Mouse (Mus musculus) hindbrain, embryonic 10.5 days (tissue): ENCODE data around the gene Aldh3a2. TPM values are rescaled to one million over a fixed set of nuclear protein-coding genes. Genes with fewer than 3 reads are reported as not detected.

Source experiments
- DNase-seq: peaks from one replicate; pipeline ENCODE4 v3.0.0-alpha.2; 2017; ENCODE audit warnings: low spot score
- H3K27ac ChIP-seq: fragments of 300-500 bp; sonication (generic); 2 replicates; pipeline ENCODE4 v1.5.1; 2016; ENCODE audit warnings: mild to moderate bottlenecking, moderate library complexity
- H3K27me3 ChIP-seq: fragments of 300-500 bp; sonication (generic); 2 replicates; pipeline ENCODE4 v1.6.1; 2016; ENCODE audit warnings: mild to moderate bottlenecking; ENCODE audit not compliant: poor library complexity, insufficient read depth, severe bottlenecking
- H3K36me3 ChIP-seq: fragments of 300-500 bp; sonication (generic); 2 replicates; pipeline ENCODE4 v1.6.1; 2016; ENCODE audit warnings: mild to moderate bottlenecking, moderate library complexity
- H3K4me1 ChIP-seq: fragments of 300-500 bp; sonication (generic); replicated peaks from 2 replicates; pipeline ENCODE4 v1.6.1; 2016; ENCODE audit warnings: mild to moderate bottlenecking
- H3K4me3 ChIP-seq: fragments of 300-500 bp; sonication (generic); 2 replicates; pipeline ENCODE4 v1.5.1; 2016; ENCODE audit warnings: mild to moderate bottlenecking, moderate library complexity
- H3K9me3 ChIP-seq: fragments of 300-500 bp; sonication (generic); 2 replicates; pipeline ENCODE4 v1.6.1; 2016; ENCODE audit warnings: mild to moderate bottlenecking, moderate library complexity
- WGBS: fragments of 180-500 bp; shearing (Covaris S2); methylation state at CpG from one replicate; pipeline ENCODE4 v1.1.7; 2016; 5-methylcytosine and 5-hydroxymethylcytosine counted together
- polyA plus RNA-seq: library from polyadenylated mRNA; unstranded; fragments of >200 nt; fragmentation: Nextera tagmentation; extraction: Ambion mirVana; gene quantifications from 2 replicates; pipeline ENCODE4 v1.2.1, GENCODE M21; 2016

Gene Aldh3a2
- polyA plus RNA-seq, 1 experiment from 2014 or later, result 23.6 TPM

- H3K27me3 ChIP-seq, result peaks cover 11% of the 10 kb centered on the region
- DNase-seq, result no peak
- H3K9me3 ChIP-seq, result no peaks in the 10 kb centered on the region
- peaks cover 14% of the 10 kb centered on the region for H3K4me1 ChIP-seq
- H3K27ac ChIP-seq, result no peak overlapping the region
- H3K36me3 ChIP-seq, result peaks cover 51% of the 10 kb centered on the region
- 86% methylated on average over 1 of the region's 1 CpGs for WGBS
- no peak overlapping the region for H3K4me3 ChIP-seq
Observed at GRCm38 (mm10) chr11:61263841-61264240, 3.4 kb downstream of the Aldh3a2 start.

DNA sequence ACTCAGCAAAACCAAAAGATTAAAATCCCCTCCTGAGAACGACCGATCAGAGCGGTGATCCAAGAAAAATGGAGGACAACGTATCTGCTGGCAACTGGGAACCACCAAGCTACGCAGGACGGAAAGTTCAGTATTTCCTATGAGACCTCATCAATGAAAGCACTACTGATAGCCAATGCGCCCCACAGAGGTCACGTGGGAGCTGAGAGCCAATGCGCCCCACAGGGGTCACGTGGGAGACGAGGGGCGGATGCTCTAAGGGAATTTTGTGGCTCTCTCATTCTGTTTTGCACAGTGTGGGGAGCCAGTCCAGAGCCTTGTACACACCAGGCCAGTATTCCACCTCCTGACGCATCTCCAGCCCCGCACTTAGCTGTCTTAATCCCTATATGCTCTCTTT, 4.7 kb downstream of the Aldh3a2 start:
- H3K9me3 ChIP-seq, result no peaks in the 10 kb centered on the region
- no peak overlapping the region for H3K27ac ChIP-seq
- no peaks in the 10 kb centered on the region for H3K27me3 ChIP-seq
- 88% methylated on average over 14 of the region's 14 CpGs for WGBS
- no peak overlapping the region for H3K4me3 ChIP-seq
- peaks cover 11% of the 10 kb centered on the region for H3K4me1 ChIP-seq
- DNase-seq, result no peak
- peaks cover 64% of the 10 kb centered on the region for H3K36me3 ChIP-seq

DNA sequence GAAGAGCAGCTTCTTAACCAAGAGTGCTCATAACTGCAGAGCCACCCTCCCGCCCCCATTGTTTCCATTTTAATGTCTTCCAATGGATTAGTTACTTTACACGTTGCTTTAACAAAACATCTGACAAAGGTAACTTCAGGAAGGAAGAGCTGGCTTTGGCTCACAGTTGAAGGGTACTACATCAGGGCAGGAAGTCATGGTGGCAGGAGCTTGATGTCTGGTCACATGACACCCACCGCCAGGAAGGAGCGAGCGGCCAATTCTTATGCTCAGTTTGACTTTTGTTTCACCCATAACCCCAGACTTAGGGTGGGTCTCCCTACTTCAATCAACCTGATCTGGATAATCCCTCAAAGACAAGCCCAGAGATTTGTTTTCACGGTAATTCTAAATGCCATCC, 8.2 kb downstream of the Aldh3a2 start:
- Histone ChIP-seq H3K36me3 (peaks cover 88% of the 10 kb centered on the region), H3K27ac (no peak overlapping the region), H3K27me3 (no peaks in the 10 kb centered on the region), H3K4me1 (no peaks in the 10 kb centered on the region), H3K9me3 (no peaks in the 10 kb centered on the region), H3K4me3 (no peak overlapping the region)
- DNase-seq, result no peak
- WGBS, result 93% methylated on average over 6 of the region's 6 CpGs

DNA sequence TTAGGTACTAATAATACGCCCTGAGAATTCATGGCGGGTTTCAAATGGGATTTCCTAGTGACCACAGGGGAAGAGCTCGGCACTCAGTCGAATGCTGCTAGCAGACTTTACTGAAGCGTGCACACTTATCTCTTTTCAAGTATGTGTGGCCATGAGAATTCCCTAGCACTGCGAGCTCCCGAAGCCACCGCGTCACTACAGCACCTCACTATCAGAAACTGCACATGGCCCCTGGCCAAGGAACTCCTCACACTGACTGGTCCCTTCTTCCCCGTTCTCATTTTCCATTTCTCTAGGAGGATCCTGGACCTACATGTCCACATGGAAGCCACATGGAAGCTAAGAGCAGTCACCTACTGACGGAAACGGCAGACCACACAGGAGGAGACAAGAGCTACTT, 14.5 kb downstream of the Aldh3a2 start:
- Histone ChIP-seq H3K36me3 (peaks cover 87% of the 10 kb centered on the region), H3K4me3 (no peak overlapping the region), H3K9me3 (no peaks in the 10 kb centered on the region), H3K27ac (no peak overlapping the region), H3K27me3 (no peaks in the 10 kb centered on the region), H3K4me1 (no peaks in the 10 kb centered on the region)
- DNase-seq, result no peak
- 94% methylated on average over 12 of the region's 12 CpGs for WGBS

- DNase-seq, result no peak
- Histone ChIP-seq H3K27ac (no peak overlapping the region), H3K4me1 (no peaks in the 10 kb centered on the region), H3K27me3 (no peaks in the 10 kb centered on the region), H3K36me3 (peaks cover 85% of the 10 kb centered on the region), H3K4me3 (no peak overlapping the region), H3K9me3 (no peaks in the 10 kb centered on the region)
- WGBS, result 88% methylated on average over 10 of the region's 10 CpGs
Observed at GRCm38 (mm10) chr11:61251741-61252140, 15.5 kb downstream of the Aldh3a2 start.

DNA sequence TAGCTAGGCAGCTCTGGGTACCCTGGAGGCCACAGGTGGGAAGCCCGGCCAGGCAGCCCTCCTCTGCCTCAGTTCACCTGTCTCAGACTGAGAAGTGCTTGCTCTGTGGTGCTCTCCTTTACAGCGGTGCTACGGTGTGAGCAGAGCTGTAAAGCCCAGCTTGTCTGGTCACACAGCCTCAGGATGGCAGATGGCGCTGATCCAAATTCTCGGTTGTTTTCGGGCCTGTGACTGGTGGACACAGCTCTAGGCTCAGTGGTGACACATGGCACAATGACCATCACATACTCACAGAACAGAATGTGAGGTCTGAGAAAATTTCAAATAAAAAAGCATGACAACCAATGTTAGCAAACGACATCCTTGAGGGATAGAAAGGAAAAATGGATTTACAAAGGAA, 22.9 kb downstream of the Aldh3a2 start:
- WGBS, result 89% methylated on average over 7 of the region's 7 CpGs

GRCm38 (mm10) chr11:61236015-61236414, 31.2 kb downstream of the Aldh3a2 start:
- Histone ChIP-seq H3K4me3 (no peak overlapping the region), H3K27ac (no peak overlapping the region), H3K9me3 (no peaks in the 10 kb centered on the region), H3K27me3 (no peaks in the 10 kb centered on the region), H3K36me3 (no peaks in the 10 kb centered on the region), H3K4me1 (peaks cover 8% of the 10 kb centered on the region)
- DNase-seq, result no peak
- 90% methylated on average over 3 of the region's 3 CpGs for WGBS

More for the DNA sequence above, 22.9 kb downstream of the Aldh3a2 start:
- Histone ChIP-seq H3K9me3 (no peaks in the 10 kb centered on the region), H3K27ac (no peak overlapping the region), H3K4me3 (no peak overlapping the region), H3K27me3 (no peaks in the 10 kb centered on the region), H3K36me3 (peaks cover 37% of the 10 kb centered on the region), H3K4me1 (no peaks in the 10 kb centered on the region)
- no peak for DNase-seq

DNA sequence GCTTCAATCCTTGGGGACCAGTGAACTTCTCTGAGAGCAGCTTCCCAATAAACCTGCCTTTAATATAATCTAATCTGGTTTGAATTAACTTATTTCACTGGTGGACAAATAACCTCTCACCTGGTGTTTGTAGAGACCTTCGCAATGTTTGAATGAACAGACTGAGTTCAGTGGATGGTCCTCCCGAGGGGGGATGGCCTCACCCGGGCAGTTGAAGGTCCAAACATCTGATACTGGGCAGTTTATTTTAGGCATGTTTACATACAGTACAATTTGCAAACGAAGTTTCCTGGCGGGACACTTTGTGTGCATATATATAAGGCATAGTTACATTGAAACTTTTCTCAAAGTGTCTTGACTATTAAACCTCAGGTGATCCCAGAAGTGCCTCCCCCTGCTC, 33.1 kb downstream of the Aldh3a2 start:
- Histone ChIP-seq H3K4me1 (peaks cover 8% of the 10 kb centered on the region), H3K4me3 (no peak overlapping the region), H3K9me3 (no peaks in the 10 kb centered on the region), H3K27me3 (no peaks in the 10 kb centered on the region), H3K36me3 (no peaks in the 10 kb centered on the region), H3K27ac (no peak overlapping the region)
- WGBS, result 67% methylated on average over 5 of the region's 5 CpGs
- DNase-seq, result no peak

GRCm38 (mm10) chr11:61231329-61231728, 35.9 kb downstream of the Aldh3a2 start:
- WGBS, result 24% methylated on average over 9 of the region's 9 CpGs

DNA sequence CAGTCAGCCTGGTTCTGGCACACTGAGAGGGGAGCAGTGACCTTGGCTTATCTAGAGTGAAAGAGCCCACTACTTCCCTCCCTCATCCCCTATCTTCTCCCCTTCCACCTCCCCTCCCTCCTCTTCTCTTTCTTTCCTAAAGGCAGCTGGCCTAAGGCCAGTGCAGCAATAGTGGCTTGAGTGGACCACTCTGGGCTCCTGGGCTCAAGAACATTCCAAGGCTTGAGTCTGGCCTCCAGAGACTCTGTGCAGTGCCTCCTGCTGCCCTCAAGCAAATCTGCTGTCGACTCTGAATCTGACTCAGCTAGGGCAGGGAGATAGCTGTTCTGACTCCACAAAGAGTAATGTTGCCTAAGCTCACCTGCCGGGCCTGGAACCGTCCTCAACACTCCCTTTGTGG, 38.9 kb downstream of the Aldh3a2 start:
- Histone ChIP-seq H3K4me3 (no peak overlapping the region), H3K27ac (no peak overlapping the region), H3K9me3 (no peaks in the 10 kb centered on the region), H3K36me3 (no peaks in the 10 kb centered on the region), H3K27me3 (no peaks in the 10 kb centered on the region), H3K4me1 (peaks cover 4% of the 10 kb centered on the region)
- WGBS, result 74% methylated on average over 3 of the region's 3 CpGs
- DNase-seq, result no peak

More at GRCm38 (mm10) chr11:61231329-61231728, 35.9 kb downstream of the Aldh3a2 start:
- Histone ChIP-seq H3K4me3 (no peak overlapping the region), H3K27ac (no peak overlapping the region), H3K36me3 (no peaks in the 10 kb centered on the region), H3K4me1 (peaks cover 8% of the 10 kb centered on the region), H3K9me3 (no peaks in the 10 kb centered on the region), H3K27me3 (no peaks in the 10 kb centered on the region)
- DNase-seq, result peak; percentile 65

DNA sequence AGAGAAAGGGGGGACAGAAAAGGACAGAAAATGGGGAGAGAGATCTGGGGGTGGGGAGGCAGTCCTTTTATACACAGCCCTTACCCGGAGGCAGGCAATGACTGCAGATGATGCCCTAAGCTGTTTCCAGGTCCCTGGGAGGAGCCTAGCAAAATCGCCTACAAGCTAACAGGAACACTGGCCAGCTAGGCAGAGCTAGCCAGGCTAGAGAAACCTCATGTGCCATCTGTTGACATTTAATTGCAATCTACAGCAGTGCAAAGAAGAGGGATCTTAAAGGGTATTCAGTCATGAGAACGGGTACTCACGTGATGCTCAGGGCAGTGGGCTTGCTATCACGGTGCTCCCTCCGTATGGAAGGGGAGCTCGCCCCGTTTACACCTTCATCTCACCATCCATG, 39.4 kb downstream of the Aldh3a2 start:
- no peak overlapping the region for H3K4me3 ChIP-seq
- 88% methylated on average over 8 of the region's 8 CpGs for WGBS
- H3K4me1 ChIP-seq, result peaks cover 4% of the 10 kb centered on the region
- H3K36me3 ChIP-seq, result no peaks in the 10 kb centered on the region
- no peaks in the 10 kb centered on the region for H3K27me3 ChIP-seq
- DNase-seq, result no peak
- no peaks in the 10 kb centered on the region for H3K9me3 ChIP-seq
- H3K27ac ChIP-seq, result no peak overlapping the region

DNA sequence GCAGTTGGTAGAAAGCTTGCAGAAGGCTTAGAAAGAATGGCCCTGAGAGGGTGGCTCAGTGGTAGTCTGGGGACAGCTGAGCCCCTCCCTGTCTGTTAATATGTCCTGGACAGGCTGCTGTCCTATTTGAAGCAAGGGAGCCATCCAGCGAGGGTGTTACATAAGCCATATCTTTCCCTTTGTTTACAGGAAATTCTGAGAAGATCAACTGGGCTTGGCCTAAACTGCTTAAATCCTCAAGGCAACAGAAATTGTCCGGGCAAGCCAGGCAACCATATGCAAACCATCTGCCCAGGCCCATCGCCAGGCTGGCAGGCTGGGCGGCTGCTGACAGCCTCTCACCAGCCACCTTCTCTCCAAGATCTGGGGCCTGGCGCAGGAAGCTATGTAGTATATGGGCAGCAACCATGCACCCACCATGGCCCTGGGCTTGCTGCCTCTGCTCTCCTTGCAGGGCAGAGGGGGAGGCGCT, 41.3 kb downstream of the Aldh3a2 start:
- no peak for DNase-seq
- Histone ChIP-seq H3K4me1 (no peaks in the 10 kb centered on the region; the same call in 1 of the 2 replicates), H3K27me3 (no peaks in the 10 kb centered on the region), H3K4me3 (no peak overlapping the region), H3K9me3 (no peaks in the 10 kb centered on the region), H3K36me3 (no peaks in the 10 kb centered on the region), H3K27ac (no peak overlapping the region)
- 93% methylated on average over 6 of the region's 6 CpGs for WGBS

DNA sequence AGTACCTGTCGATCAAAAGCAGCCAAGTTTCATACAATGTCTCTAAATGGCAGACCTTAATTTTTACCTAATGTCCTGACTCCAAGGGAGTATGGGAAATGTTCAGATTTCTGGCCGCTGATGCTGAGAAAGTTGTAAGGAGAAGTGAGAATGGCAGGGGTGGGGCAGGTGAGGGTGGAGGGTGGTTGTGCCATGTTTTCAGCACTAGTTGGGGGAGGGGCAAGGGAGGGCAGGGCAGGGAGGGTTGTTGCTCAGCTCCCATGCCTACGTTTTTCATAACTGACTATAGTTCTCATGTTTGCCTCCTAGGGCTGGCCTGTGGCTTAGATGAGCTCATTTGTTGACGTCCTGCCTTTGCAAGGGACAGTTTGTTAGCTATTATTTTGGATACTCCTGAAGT, 41.8 kb downstream of the Aldh3a2 start:
- no peak for DNase-seq
- Histone ChIP-seq H3K9me3 (no peaks in the 10 kb centered on the region), H3K27me3 (no peaks in the 10 kb centered on the region), H3K36me3 (no peaks in the 10 kb centered on the region), H3K4me1 (no peaks in the 10 kb centered on the region), H3K4me3 (no peak overlapping the region), H3K27ac (no peak overlapping the region)
- 88% methylated on average over 4 of the region's 4 CpGs for WGBS

DNA sequence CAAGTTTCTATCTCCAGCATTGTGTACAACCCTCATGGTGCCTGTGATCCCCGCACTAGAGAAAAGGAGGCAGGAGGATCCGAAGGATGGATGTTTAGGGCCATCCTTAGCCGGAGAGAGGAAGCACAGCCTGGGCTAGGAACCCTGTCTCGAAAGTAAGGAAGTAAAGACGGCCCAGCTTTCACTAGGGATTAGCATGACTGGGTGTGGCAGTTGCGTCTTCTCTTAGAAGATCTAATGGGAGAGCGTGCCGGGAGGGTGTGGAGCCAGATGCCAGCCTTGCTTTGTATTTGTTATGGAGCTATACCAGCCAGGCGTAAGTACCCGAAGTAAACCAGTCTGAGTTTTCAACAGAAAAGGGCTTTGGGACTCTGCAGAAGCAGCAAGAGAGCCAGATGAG, 42.4 kb downstream of the Aldh3a2 start:
- Histone ChIP-seq H3K27ac (no peak overlapping the region), H3K9me3 (no peaks in the 10 kb centered on the region), H3K36me3 (no peaks in the 10 kb centered on the region), H3K4me3 (no peak overlapping the region), H3K4me1 (no peaks in the 10 kb centered on the region), H3K27me3 (no peaks in the 10 kb centered on the region)
- 84% methylated on average over 10 of the region's 10 CpGs for WGBS
- DNase-seq, result no peak
